Mouse (Mus musculus) lung, postnatal 14 days (tissue): ENCODE data around the gene Csnk1e.
"Not testable (repeated sequence)": the region's sequence is repeated elsewhere in the genome, so short reads cannot be mapped to it uniquely, and the experiment has no call there.

Source experiments
- DNase-seq: peaks from one replicate; pipeline ENCODE4 v3.0.0; 2021

Csnk1e gene

DNA sequence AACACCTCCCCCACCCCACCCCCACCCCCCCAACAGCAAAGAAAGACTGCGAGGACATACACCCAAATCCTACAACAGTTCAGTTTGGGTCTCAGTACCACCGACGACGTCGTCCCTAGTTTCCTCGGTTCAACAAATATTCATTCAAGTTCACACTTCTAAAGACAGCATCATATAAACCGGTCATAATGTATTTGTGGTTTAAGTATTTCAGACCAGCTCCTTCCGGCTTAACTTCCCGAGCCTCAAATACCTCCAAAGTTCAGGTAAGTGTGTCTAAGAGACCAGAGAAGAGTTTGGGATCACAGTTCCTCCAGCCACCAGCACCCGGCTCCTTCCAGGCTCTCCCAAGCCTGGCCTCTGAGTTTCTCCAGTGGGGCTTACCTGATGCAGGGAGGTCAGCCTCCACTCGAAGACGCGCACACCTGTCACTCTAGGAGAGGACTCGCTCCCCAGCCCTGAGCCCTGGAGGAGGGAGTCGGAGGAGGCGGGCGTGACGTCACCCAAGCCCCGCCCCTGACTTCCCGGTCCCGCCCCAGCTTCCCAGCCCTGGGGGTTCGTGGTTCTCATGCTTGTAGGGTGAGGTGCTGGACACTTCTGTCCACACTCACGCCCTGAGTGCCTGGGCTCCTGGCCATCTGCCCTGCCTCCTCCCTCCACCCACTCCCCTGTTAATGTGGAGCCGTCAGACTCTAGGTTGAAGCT, at the start of gene Csnk1e:
Csnk1e (minus strand) TSS at position 461 of the 705 bp plus-strand sequence.
- peak; percentile 85 for DNase-seq

- DNase-seq, result no peak
Observed at GRCm38 (mm10) chr15:79504707-79505452, 49.5 kb upstream of the Csnk1e start, which contains the start of gene Kcnj4. Gene Kcnj4 (minus strand): TSS chr15:79505241.

- DNase-seq, result no peak
Observed at GRCm38 (mm10) chr15:79503438-79503837, 48.1 kb upstream of the Csnk1e start.

DNA sequence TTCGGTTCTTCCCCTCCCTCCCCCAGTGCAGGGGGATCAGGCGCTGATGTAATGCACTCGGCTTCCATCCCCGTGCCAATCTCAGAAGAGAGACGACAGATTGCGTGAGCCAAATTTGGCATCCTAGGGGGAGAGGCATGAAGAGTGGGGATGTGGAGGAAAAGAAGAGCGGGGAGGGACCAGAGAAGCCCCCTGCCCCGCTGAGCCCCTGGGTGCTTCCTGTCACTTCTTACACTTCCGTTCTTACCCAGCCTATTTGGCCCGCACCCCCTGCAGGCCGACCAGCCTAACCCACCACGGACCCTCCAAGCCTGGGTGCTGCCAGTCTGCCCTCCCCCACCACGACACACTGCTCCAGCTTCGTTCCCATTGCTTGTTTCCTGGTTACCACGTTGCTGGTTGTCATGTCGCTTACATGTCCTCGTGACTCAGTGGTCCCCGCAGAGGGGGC, 47.5 kb upstream of the Csnk1e start:
- no peak for DNase-seq

DNA sequence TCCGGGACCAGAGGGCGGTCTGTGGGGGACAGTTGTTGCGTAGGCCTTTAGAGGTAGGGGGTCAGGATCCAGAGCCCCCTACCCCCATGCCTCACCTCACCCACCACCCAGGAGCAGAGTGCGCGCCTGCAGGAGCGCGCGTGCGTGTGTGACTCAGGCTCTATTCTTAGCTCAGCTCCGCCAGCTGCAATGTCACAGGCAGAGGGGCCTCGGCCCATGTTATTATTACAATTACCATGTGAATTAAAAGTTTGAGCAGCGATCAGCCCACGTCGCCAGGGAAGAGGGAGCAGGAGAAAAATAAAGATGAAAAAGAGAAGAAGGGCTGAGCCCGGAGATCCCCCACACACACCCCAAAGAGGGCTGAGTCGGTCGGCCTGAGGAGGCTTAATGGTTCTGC, 44.7 kb upstream of the Csnk1e start:
- no peak for DNase-seq

- no peak for DNase-seq
Observed at GRCm38 (mm10) chr15:79493527-79493926, 38.2 kb upstream of the Csnk1e start.

DNA sequence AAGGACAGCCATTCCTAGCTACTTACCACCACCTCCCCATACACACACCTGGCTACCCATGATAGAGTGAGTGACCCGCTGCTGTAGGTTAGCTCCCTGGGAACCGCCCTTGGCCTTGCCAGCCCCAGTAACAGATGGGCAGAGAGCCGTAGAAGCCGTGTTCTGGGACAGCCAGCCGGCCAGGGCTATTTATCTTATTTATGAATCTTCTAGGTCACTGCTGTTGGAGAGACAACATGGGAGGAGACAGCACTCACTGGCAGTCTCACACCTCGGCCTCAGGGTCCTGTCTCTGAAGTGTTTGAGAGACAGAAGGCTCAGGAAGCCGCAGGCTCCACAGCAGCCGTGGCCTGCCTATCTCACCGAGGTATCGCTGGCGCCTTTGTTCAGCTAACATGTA, 34.1 kb upstream of the Csnk1e start:
- DNase-seq, result no peak

- peak; percentile 19 for DNase-seq
Observed at GRCm38 (mm10) chr15:79481181-79481688, 25.9 kb upstream of the Csnk1e start.

DNA sequence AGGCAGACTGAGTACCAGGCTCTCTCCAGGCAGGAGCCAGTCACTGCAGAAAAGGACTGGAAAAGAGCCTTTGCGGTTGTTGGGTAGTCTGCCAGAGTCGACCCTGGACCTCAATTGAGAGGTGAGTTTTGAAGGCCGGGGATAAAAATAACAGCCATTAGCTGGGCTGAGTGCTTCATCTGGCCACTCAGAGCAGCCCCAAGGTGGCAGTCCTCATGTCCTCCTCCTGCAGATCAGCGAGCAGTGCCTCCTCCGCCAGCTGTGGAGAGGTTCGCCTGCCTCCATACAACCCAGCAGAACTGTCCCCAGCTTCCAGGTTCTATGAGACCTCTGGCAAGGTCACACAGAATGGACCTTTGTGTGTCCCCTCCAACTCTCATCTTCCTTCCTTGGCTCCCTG, 21.9 kb upstream of the Csnk1e start:
- DNase-seq, result no peak

GRCm38 (mm10) chr15:79473638-79474355, 18.4 kb upstream of the Csnk1e start:
- no peak for DNase-seq

DNA sequence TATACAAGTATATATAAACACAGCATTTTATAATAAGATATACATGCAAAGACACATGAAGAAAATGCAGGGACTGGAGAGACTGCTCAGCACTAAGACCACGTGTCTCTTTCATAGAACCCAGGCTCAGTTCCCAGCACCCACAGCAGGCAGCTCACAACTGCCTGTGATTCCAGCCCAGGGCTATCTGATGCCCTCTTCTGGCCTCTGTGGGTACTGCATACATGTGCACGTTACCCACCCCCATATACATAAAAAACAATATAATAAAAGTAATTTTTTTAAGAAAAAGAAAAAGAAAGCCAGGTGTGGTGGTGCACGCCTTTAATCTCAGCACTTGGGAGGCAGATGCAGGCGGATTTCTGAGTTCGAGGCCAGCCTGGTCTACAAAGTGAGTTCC, 17.7 kb upstream of the Csnk1e start:
- no peak for DNase-seq

GRCm38 (mm10) chr15:79471095-79471494, 15.7 kb upstream of the Csnk1e start:
- no peak for DNase-seq

DNA sequence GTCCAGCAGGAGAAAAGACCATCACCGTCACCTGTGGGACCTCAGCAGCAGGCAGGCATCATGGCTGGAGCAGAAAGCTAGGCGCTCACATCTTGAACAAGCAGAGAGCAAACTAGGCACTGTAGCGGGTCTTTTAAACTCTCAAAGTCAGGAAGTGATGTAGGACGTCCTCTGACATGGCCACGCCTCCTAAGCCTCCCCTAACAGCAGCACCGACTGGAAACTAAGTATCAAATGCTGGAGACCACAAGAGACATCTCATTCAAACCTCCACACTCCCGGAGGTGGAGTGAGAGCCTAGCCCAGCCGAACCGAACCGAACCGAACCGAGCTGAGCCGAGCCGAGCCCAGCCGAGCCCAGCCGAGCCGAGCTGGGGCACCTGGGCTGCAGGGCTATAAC, 15.2 kb upstream of the Csnk1e start:
- peak; percentile 8 for DNase-seq

GRCm38 (mm10) chr15:79469577-79469976, 14.2 kb upstream of the Csnk1e start:
- no peak for DNase-seq

GRCm38 (mm10) chr15:79466601-79467286, 11.4 kb upstream of the Csnk1e start:
- peak; percentile 93 for DNase-seq

DNA sequence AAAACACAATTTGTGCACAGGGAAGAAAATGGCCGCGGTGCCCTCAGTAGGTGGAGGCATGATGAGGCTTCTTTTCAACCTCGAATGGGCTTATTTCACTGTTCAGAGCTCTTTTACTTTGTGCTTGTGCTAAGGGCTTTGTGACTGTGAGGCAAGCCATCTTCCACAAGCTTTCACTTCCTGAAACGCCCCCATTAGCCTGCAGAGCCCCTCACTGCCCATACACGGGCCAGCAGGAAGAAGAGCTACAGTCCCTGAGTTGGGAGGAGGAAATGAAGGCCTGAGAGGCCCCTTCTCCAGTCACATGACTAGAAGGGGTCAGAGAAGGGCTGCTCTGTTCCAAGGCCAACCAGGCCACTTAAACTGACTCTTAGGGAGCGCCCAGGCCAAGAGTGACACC, 1.2 kb upstream of the Csnk1e start:
- DNase-seq, result no peak

DNA sequence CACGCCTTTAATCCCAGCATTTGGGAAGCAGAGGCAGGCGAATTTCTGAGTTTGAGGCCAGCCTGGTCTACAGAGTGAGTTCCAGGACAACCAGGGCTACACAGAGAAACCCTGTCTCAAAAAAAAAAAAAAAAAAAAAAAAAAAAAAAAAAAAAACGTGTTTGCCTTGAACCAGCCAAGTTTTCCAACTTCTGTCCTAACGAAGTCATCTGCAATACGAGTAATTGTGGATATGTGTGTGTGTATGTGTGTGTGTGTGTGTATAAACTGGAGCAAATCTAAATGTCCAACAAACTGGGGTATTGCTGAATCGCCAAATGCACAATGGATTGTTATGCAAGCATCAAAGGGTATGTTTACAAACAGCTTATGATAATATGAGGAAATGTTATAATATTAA, 738 bp upstream of the Csnk1e start:
- DNase-seq, result not testable (repeated sequence)

DNA sequence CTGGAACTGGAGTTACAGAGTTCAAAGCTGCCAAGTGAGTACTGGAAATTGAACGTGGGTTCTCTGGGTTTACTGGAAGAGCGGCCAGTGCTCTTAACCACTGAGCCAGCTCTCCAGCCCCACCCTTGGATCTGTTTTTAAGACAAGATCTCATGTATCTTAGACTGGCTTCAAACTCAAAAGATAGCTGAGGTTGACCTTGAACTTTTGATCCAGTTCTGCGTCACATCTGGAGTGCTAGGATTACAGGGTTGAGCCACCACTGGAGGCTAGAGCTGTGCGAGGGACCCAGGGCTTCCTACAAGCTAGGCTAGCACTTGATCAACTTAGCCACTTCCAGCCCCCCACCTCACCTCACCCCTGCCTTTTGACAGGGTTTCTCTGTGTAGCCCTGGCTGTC, 1.5 kb downstream of the Csnk1e start:
- no peak for DNase-seq

DNA sequence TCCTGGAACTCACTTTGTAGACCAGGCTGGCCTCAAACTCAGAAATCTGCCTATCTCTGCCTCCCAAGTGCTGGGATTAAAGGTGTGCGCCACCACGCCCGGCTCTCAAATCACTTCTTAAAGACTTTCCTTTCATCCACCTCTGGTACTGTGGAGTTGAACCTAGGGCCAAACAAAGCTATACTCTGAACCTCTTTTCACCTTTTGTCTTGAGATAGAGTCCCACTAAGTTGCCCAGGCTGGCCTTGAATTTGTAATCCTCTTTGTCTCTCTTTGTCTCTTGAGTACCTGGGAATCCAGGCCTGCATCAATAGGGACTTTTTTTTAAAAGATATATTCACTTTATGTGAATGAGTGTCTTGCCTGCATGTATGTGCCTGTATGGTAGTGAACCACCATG, 7.3 kb downstream of the Csnk1e start:
- no peak for DNase-seq

DNA sequence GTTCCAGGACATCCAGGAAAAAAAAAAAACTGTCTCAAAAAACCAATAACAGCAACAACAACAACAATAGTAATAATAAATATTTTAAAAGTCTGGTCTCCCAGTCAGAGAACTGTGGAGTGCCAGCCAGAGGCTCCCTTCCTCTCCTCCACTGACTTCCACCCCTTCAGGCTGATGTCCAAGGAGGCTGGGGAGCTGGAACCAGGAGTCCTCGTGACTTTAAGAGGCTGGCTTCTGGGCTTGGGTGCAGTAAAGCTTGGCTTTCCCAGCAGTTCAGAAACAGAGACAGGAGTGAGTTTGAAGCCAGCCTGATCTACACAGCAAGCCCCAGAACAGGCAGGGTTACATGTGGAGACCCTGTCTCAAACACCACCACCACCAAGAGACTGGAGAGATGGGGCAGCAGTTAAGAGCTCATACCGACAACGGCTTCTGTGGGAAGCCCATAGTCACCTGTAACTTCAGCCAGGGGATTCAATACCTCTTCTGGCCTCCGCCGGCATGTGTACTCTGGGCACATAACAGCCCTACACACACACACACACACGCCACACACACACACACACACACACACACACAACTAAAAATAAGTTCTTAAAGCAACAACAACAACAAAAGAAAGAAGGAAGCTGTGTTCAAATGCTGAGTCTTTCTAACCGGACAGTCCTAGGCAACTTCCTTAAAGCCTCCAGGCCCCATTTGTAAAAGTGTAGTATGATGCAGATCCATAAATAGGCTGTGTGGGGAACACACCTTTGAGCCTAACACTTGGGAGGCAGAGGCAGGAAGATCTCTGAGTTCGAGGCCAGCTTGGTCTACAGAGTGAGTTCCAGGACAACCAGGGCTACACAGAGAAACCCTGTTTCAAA, 9.3 kb downstream of the Csnk1e start:
- no peak for DNase-seq

- DNase-seq, result no peak
Observed at GRCm38 (mm10) chr15:79443856-79444410, 11.4 kb downstream of the Csnk1e start.
